Mouse (Mus musculus): ENCODE measurements around the gene Olfr1353.
"Not testable (repeated sequence)": the region's sequence is repeated elsewhere in the genome, so short reads cannot be mapped to it uniquely, and the experiment has no call there.

Gene Olfr1353

GRCm38 (mm10) chr10:78963009-78963408, at the start of gene Olfr1353:
Gene Olfr1353 (plus strand): TSS chr10:78963309.
- not testable (repeated sequence) for DNase-seq

DNA sequence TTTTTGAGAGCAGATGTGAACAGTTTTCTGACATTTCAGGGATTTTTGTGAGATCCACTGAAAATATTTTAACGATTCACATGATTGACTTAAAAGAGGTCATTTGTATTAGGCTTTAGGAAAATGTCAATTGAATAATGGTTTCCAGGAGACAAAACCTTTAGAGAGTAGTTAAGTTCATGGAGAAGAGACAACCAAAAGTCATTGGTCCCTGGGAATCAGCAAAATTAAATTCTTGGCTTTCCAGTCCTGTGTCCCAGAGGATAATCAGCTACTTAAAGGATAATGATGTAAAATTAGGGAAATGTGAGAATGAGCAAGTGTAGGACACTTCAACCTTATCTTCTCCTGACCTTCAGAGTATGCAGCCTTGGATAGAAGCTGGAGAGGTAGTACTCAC, 12.8 kb upstream of the Olfr1353 start, which contains the start of gene Olfr8:
Gene Olfr8 (plus strand): TSS at position 301 of the 400 bp plus-strand sequence.
- not testable (repeated sequence) for DNase-seq

DNA sequence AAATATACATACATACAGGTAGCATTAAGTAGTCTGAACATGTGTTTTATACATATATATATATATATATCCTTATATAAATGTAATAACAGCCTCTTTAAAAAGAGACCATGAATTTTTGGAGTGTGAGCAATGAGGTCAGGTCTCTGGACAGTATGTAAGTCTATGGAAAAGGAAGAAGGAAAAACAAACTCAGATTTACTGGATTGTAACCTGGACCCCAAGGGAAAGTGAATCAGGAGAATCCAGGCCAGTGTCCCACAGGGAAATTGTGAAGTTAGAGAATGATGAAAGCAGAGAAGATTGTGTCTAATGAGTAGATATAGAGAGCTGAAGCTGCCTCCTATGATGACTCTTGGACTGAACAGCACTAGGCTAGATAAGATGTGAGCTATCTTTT, 17.6 kb downstream of the Olfr1353 start, which contains the start of gene Olfr1352:
Gene Olfr1352 (plus strand): TSS at position 301 of the 400 bp plus-strand sequence.
- no peak for DNase-seq

DNA sequence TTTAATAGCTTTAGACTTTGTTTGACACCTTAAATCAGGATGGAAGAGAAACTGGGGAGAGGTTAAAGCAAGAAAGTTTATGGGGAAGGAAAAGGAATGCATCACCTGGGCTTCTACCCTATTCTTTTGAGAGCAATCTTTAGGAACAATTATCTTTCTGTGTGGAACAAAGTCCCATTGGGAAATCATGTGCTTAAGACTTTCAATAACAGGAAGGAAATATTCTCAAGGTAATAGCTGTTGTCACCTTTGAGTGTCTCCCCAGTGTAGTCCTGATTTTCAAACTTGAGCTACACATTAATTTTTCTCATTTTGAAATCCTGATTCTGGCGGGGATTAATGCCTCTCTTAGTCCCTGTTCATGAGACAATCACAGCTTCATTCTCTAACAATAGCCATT, 49.1 kb downstream of the Olfr1353 start, which contains the start of gene Olfr1351:
Gene Olfr1351 (plus strand): TSS at position 301 of the 400 bp plus-strand sequence.
- DNase-seq, result no peak
